Mouse (Mus musculus): ENCODE results near the gene Des. TPM values are rescaled to one million over a fixed set of nuclear protein-coding genes. Genes with fewer than 3 reads are reported as not detected.

Gene Des
- polyA plus RNA-seq, 1 experiment from 2014 or later = 218 TPM

DNA sequence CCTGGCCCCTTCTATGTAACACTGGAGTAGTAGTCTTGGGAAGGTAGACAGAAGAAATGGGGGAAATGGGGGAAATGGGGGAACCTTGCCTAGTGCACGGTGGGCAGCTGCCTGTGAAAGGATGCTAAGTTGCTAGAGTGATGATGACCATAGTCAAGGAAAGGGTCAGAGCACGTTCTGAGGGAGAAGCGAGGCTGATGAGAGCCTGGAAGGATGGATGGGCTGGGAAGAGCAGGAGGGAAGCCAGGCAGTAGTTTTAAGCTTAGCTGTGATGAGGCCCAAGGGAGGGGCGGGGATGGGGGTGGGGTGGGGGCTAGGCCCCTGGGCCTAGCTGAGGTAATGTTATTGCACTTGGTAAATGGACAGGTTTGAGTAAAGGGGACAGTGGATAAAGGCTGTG is 994 bp downstream of the Des start:
- Histone ChIP-seq H3K9ac (ENCODE audit: low read depth, low read length) (0 out of 2 replicates have a peak overlapping the region, but pooled peaks have one; percentile 61), H3K27me3 (replicated peaks; ENCODE audit: control insufficient read depth, insufficient read depth, low read length) (peaks cover 29% of the 10 kb centered on the region)

DNA sequence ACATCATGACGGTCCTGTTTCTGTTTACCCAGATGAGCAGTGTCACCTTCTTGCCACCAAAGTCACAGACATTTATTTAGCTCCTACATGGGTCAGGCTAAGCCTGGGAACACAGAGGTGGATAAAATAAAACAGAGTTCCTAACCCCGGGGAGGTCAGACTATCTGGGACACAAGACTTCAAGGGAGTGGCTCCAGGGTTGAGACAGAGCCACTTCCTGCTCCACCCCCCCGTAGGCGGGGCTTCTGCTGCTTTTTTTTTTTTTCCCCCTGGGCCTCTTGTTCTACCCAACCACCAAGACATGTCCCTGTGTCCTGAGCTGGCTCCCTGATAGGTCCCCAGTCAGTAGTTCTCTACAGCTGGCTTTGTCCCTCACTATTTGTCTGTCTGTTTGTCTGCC is 1.6 kb downstream of the Des start:
- Histone ChIP-seq H3K27me3 (replicated peaks; ENCODE audit: control insufficient read depth, insufficient read depth, low read length) (peaks cover 29% of the 10 kb centered on the region), H3K27ac (replicated peaks; ENCODE audit: low read depth, low read length) (no peak overlapping the region), H3K4me1 (ENCODE audit: control insufficient read depth, insufficient read depth, low read length) (peaks cover 22% of the 10 kb centered on the region), H3K36me3 (ENCODE audit: control insufficient read depth, insufficient read depth, low read length) (no peaks in the 10 kb centered on the region), H3K4me3 (ENCODE audit: low read depth, low read length) (no peak overlapping the region), H3K4me2 (ENCODE audit: low read depth, low read length) (no peak overlapping the region), H3K9me3 (ENCODE audit: control insufficient read depth, low read length) (no peaks in the 10 kb centered on the region), H3K9ac (ENCODE audit: low read depth, low read length) (no peak overlapping the region)
- ATAC-seq (ENCODE audit: low read depth) (no peak), DNase-seq (ENCODE audit: low spot score) (no peak)
- WGBS = 45% methylated on average over 4 of the region's 4 CpGs

More for the DNA sequence above, 994 bp downstream of the Des start:
- Histone ChIP-seq H3K4me2 (ENCODE audit: low read depth, low read length) (peak overlapping the region; percentile 59), H3K9me3 (ENCODE audit: control insufficient read depth, low read length) (no peaks in the 10 kb centered on the region), H3K4me1 (ENCODE audit: control insufficient read depth, insufficient read depth, low read length) (peaks cover 22% of the 10 kb centered on the region), H3K4me3 (ENCODE audit: low read depth, low read length) (peak overlapping the region; percentile 40), H3K36me3 (ENCODE audit: control insufficient read depth, insufficient read depth, low read length) (no peaks in the 10 kb centered on the region), H3K27ac (replicated peaks; ENCODE audit: low read depth, low read length) (no peak overlapping the region)
- 56% methylated on average over 4 of the region's 4 CpGs for WGBS
- no peak for DNase-seq (ENCODE audit: low spot score)
- no peak for ATAC-seq (ENCODE audit: low read depth)

DNA sequence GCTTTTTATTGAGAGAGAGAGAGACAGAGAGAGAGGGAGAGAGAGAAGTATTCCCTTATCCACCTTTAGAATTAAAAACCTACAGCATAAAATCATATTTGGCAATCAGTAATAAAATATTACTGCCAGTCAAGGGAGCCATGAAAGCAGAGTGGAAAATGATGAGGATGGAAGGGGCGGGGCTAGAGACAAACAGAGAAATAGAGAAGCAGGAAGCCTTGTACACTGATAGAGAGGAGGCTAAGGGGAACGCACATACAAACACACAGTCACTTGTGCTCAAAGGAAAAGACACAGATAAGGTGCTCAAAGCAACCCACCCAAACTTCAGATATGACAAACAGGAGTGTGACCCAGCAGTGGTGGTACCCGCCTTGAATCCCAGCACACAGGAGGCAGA is 3.7 kb downstream of the Des start:
- H3K27me3 ChIP-seq (replicated peaks; ENCODE audit: control insufficient read depth, insufficient read depth, low read length) = peaks cover 26% of the 10 kb centered on the region
- ATAC-seq (ENCODE audit: low read depth) (no peak), DNase-seq (ENCODE audit: low spot score) (no peak)
- H3K4me2 ChIP-seq (ENCODE audit: low read depth, low read length) = no peak overlapping the region
- H3K4me3 ChIP-seq (ENCODE audit: low read depth, low read length) = no peak overlapping the region
- H3K4me1 ChIP-seq (ENCODE audit: control insufficient read depth, insufficient read depth, low read length) = peaks cover 14% of the 10 kb centered on the region
- no peak overlapping the region for H3K27ac ChIP-seq (replicated peaks; ENCODE audit: low read depth, low read length)
- H3K9ac ChIP-seq (ENCODE audit: low read depth, low read length) = no peak overlapping the region
- WGBS = 90% methylated on average over 3 of the region's 3 CpGs
- no peaks in the 10 kb centered on the region for H3K9me3 ChIP-seq (ENCODE audit: control insufficient read depth, low read length)
- H3K36me3 ChIP-seq (ENCODE audit: control insufficient read depth, insufficient read depth, low read length) = no peaks in the 10 kb centered on the region

DNA sequence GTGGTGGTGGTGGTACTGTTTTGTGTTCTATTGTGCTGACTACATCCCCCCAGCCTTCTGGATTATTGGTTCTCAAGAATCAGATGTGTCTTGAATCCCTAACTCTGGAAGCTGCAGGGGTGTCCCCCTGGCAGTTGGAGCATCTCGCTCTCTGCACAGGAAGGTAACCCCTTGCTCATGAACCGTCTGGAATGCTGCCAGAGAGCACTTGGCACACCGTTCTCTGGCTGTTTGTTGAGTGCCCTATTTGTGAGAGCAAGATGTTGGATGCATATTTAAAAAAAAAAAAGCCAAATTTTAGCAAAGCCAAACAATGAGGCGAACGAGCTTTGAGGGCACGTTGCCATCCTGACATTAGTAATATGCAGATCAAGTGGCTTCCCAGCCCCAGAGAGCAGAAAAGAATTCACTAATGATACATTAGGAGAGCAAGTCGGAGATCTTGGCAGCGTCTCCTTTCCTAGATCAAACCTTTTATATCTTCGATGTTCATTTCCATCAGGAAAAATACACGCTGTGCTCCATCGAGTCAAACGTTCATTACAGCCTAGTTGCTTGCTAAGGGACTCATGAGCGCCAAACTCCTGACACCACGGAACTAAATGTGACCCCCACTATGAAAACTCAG is 5.5 kb downstream of the Des start:
- Histone ChIP-seq H3K4me2 (ENCODE audit: low read depth, low read length) (no peak overlapping the region), H3K4me3 (ENCODE audit: low read depth, low read length) (no peak overlapping the region), H3K27ac (replicated peaks; ENCODE audit: low read depth, low read length) (no peak overlapping the region), H3K4me1 (ENCODE audit: control insufficient read depth, insufficient read depth, low read length) (peaks cover 1% of the 10 kb centered on the region), H3K27me3 (replicated peaks; ENCODE audit: control insufficient read depth, insufficient read depth, low read length) (peaks cover 16% of the 10 kb centered on the region), H3K9ac (ENCODE audit: low read depth, low read length) (no peak overlapping the region), H3K9me3 (ENCODE audit: control insufficient read depth, low read length) (no peaks in the 10 kb centered on the region), H3K36me3 (ENCODE audit: control insufficient read depth, insufficient read depth, low read length) (no peaks in the 10 kb centered on the region)
- no peak for ATAC-seq (ENCODE audit: low read depth)
- 66% methylated on average over 14 of the region's 14 CpGs for WGBS
- peak; percentile 55 for DNase-seq (ENCODE audit: low spot score)

DNA sequence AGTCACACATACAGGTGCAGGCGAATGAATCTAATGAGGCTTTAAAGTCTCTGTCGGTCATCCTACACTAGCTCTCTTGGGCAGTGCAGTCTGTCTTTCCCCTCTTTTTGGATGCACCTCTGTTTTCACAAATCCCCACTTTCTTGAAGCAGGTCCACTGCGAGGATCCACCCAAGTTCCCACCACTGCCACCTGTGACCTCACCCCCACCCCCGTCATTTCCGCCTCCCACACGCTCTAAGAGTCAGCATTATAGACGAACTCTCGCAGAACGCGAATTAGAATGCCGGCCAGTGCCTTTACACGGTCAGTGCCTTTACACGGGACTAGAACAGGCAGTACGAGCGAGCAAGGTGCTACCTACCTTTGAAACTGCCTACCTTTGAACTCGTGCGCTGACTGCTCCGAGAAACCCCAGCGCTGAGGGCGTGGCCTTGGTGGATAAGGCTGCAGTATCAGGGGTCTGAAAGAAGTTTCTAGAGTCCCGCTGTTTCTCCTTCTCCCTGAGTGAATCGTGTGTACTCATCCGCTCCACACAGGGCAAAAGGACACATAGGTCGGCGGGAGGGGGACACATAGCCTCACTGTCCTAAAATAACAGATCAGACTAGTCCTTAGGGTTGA is 9.3 kb downstream of the Des start:
- Histone ChIP-seq H3K4me3 (ENCODE audit: low read depth, low read length) (no peak overlapping the region), H3K9ac (ENCODE audit: low read depth, low read length) (no peak overlapping the region), H3K27ac (replicated peaks; ENCODE audit: low read depth, low read length) (no peak overlapping the region), H3K9me3 (ENCODE audit: control insufficient read depth, low read length) (no peaks in the 10 kb centered on the region), H3K4me2 (ENCODE audit: low read depth, low read length) (no peak overlapping the region), H3K36me3 (ENCODE audit: control insufficient read depth, insufficient read depth, low read length) (no peaks in the 10 kb centered on the region), H3K4me1 (ENCODE audit: control insufficient read depth, insufficient read depth, low read length) (no peaks in the 10 kb centered on the region; the same call in 1 of the 2 replicates), H3K27me3 (replicated peaks; ENCODE audit: control insufficient read depth, insufficient read depth, low read length) (peaks cover 8% of the 10 kb centered on the region; the same call in 1 of the 2 replicates)
- DNase-seq (ENCODE audit: low spot score) (no peak), ATAC-seq (ENCODE audit: low read depth) (no peak)
- WGBS = 48% methylated on average over 25 of the region's 25 CpGs

DNA sequence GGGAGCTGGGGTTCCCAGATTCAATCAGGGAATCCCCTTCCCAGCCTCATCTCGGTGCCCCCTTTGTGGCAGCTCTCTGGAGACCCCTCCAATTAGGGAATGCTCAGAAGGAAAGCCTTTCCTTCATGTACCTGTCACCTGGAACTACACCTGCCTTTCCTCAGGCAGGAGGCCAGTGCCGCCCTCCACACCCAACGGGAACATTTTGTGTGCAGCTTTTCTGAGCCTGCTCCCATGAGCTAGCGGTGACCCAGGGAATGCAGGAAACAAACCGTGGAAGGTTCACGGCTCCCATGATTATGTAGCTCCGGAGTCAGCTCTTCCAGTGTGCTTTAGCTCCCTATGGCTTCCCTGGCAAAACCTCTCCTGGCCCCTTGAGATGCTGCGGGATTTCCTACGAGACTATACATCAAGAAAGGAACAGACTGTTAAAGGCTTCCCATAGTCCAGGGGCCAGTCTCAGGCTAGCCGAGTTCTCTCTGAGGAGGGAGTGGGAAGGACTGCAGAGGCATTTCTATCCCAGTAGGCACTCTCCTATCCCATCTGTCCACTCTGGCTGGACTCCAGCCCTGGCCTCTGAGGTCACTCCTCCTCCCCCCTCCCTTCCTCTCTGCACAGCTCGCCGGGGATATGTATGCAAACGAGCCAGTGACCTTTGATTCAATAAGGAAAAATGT is 10.0 kb downstream of the Des start:
- no peak overlapping the region for H3K9ac ChIP-seq (ENCODE audit: low read depth, low read length)
- H3K9me3 ChIP-seq (ENCODE audit: control insufficient read depth, low read length) = no peaks in the 10 kb centered on the region
- H3K4me3 ChIP-seq (ENCODE audit: low read depth, low read length) = no peak overlapping the region
- no peak overlapping the region for H3K4me2 ChIP-seq (ENCODE audit: low read depth, low read length)
- WGBS = 42% methylated on average over 12 of the region's 13 CpGs
- ATAC-seq (ENCODE audit: low read depth) (no peak), DNase-seq (ENCODE audit: low spot score) (no peak)
- H3K36me3 ChIP-seq (ENCODE audit: control insufficient read depth, insufficient read depth, low read length) = no peaks in the 10 kb centered on the region
- H3K4me1 ChIP-seq (ENCODE audit: control insufficient read depth, insufficient read depth, low read length) = peaks cover 4% of the 10 kb centered on the region
- peaks cover 8% of the 10 kb centered on the region; the same call in 1 of the 2 replicates for H3K27me3 ChIP-seq (replicated peaks; ENCODE audit: control insufficient read depth, insufficient read depth, low read length)
- no peak overlapping the region for H3K27ac ChIP-seq (replicated peaks; ENCODE audit: low read depth, low read length)

DNA sequence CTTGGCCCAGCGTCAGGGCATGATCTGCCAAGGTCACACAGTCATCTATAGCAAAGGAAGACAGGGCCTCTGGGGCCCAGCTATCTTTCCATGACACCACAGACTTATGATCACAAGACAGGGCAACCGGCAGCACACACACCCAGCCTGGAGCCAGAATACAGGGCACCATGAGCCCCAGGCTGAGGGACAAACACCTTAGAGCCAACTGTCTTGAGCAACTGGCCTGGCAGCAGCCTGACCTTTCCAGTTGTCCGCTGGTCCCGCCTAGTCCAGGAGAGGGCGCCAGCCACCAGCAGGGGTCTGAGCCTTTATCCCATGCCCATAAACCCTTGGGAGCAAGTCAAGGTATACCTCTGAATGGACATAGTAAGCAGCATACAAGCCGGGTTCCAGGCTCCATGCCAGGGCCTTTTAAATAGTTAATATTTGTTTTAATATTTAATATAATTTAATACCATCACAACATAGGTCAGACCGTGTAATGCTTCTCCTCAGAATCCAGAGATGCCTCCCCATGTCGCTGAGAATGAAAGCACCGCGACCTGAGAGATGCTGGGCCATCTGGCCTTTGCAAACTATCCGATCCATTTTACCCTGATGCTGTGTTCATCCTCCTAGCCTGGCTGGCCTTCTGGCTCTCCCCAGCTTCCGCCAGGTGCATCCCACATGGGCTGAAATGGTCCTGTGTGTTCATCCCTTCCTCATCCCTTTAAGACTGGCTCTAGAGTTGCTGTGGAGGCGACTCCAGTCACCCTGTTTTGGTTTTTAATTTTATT is 11.4 kb downstream of the Des start:
- ATAC-seq (ENCODE audit: low read depth) (peak; percentile 31; the same call in 1 of the 2 replicates), DNase-seq (ENCODE audit: low spot score) (no peak)
- Histone ChIP-seq H3K36me3 (ENCODE audit: control insufficient read depth, insufficient read depth, low read length) (no peaks in the 10 kb centered on the region), H3K4me2 (ENCODE audit: low read depth, low read length) (no peak overlapping the region), H3K9me3 (ENCODE audit: control insufficient read depth, low read length) (no peaks in the 10 kb centered on the region), H3K4me3 (ENCODE audit: low read depth, low read length) (no peak overlapping the region), H3K4me1 (ENCODE audit: control insufficient read depth, insufficient read depth, low read length) (peaks cover 10% of the 10 kb centered on the region), H3K27me3 (replicated peaks; ENCODE audit: control insufficient read depth, insufficient read depth, low read length) (peaks cover 15% of the 10 kb centered on the region; the same call in 1 of the 2 replicates), H3K27ac (replicated peaks; ENCODE audit: low read depth, low read length) (no peak overlapping the region), H3K9ac (ENCODE audit: low read depth, low read length) (no peak overlapping the region)
- 51% methylated on average over 13 of the region's 13 CpGs for WGBS

DNA sequence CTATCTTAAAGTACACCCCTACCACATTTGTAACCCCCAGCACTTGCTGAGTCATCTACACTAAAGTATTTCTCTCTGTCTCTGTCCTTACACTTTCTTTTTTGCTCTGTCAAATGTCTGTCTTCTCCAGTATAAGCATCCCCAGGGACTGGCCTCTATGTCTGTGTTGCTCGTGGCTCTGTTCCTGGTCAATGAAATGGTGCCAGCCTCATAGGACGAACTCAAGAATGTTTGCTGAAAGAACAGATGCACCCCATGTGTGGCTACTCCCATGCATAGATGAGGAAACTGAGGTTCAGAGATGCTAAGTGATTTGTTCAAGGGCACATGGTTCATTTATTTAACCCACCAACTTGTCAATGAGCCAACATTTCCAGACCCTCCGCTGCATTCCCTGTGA is 12.3 kb downstream of the Des start:
- no peaks in the 10 kb centered on the region for H3K9me3 ChIP-seq (ENCODE audit: control insufficient read depth, low read length)
- ATAC-seq (ENCODE audit: low read depth) = no peak
- no peaks in the 10 kb centered on the region for H3K36me3 ChIP-seq (ENCODE audit: control insufficient read depth, insufficient read depth, low read length)
- no peak overlapping the region for H3K27ac ChIP-seq (replicated peaks; ENCODE audit: low read depth, low read length)
- no peak overlapping the region for H3K9ac ChIP-seq (ENCODE audit: low read depth, low read length)
- H3K27me3 ChIP-seq (replicated peaks; ENCODE audit: control insufficient read depth, insufficient read depth, low read length) = peaks cover 15% of the 10 kb centered on the region; the same call in 1 of the 2 replicates
- WGBS = 60% methylated on average over 3 of the region's 3 CpGs
- DNase-seq (ENCODE audit: low spot score) = no peak
- H3K4me3 ChIP-seq (ENCODE audit: low read depth, low read length) = no peak overlapping the region
- peaks cover 10% of the 10 kb centered on the region for H3K4me1 ChIP-seq (ENCODE audit: control insufficient read depth, insufficient read depth, low read length)
- H3K4me2 ChIP-seq (ENCODE audit: low read depth, low read length) = no peak overlapping the region
